Mouse (Mus musculus) lung, postnatal 0 days (tissue): ENCODE results near the gene Oasl1. TPM values are rescaled to one million over a fixed set of nuclear protein-coding genes. Genes with fewer than 3 reads are reported as not detected.

Experiments
- ATAC-seq: fragments of 200-750 bp; cut with Nextera tagmentation; 2 replicates; pipeline ENCODE4 v1.8.0; 2017; ENCODE audit warnings: moderate library complexity
- DNase-seq: peaks from one replicate; pipeline ENCODE4 v3.0.0-alpha.2; 2016; ENCODE audit warnings: low spot score
- H3K27ac ChIP-seq: fragments of 300-500 bp; sonication (generic); 2 replicates; pipeline ENCODE4 v1.5.1; 2014; ENCODE audit warnings: antibody characterized with exemption, mild to moderate bottlenecking, low read length, mixed read lengths
- H3K27me3 ChIP-seq: fragments of 300-500 bp; sonication (generic); replicated peaks from 2 replicates; pipeline ENCODE4 v1.6.1; 2014; ENCODE audit warnings: low read length, mixed read lengths; ENCODE audit not compliant: insufficient read depth
- H3K36me3 ChIP-seq: fragments of 300-500 bp; sonication (generic); 2 replicates; pipeline ENCODE4 v1.6.1; 2014; ENCODE audit warnings: low read length, mixed read lengths; ENCODE audit not compliant: insufficient read depth
- H3K4me1 ChIP-seq: fragments of 300-500 bp; sonication (generic); 2 replicates; pipeline ENCODE4 v1.6.1; 2014; ENCODE audit warnings: antibody characterized with exemption, low read depth, low read length, mixed read lengths; ENCODE audit not compliant: insufficient read depth
- H3K4me2 ChIP-seq: fragments of 300-500 bp; sonication (generic); replicated peaks from 2 replicates; pipeline ENCODE4 v1.6.1; 2014; ENCODE audit warnings: low read depth, mild to moderate bottlenecking, low read length, moderate library complexity, mixed read lengths
- H3K4me3 ChIP-seq: fragments of 300-500 bp; sonication (generic); 2 replicates; pipeline ENCODE4 v1.5.1; 2014; ENCODE audit warnings: low read depth, low read length
- H3K9ac ChIP-seq: fragments of 300-500 bp; sonication (generic); replicated peaks from 2 replicates; pipeline ENCODE4 v1.6.1; 2014; ENCODE audit warnings: low read depth, mild to moderate bottlenecking
- H3K9me3 ChIP-seq: fragments of 300-500 bp; sonication (generic); 2 replicates; pipeline ENCODE4 v1.6.1; 2016; ENCODE audit warnings: low read length, mixed read lengths
- CTCF ChIP-seq: IDR thresholded peaks from 2 replicates; pipeline ENCODE4 v1.5.1; 2016; ENCODE audit warnings: antibody characterized with exemption, mild to moderate bottlenecking
- EP300 ChIP-seq: IDR thresholded peaks from 2 replicates; pipeline ENCODE4 v1.6.1; 2016; ENCODE audit warnings: antibody characterized with exemption, mild to moderate bottlenecking, control low read depth
- WGBS: fragments of 180-500 bp; shearing (Covaris S2); extraction: QIAGEN DNeasy Blood & Tissue Kit; methylation state at CpG from one replicate; pipeline ENCODE4 v1.1.7; 2014; 5-methylcytosine and 5-hydroxymethylcytosine counted together
- polyA plus RNA-seq: library from polyadenylated mRNA; unstranded; fragments of >200 nt; fragmentation: Nextera tagmentation; extraction: Ambion mirVana; gene quantifications from 2 replicates; pipeline ENCODE4 v1.2.1, GENCODE M21; 2015

Gene Oasl1
- polyA plus RNA-seq, 1 experiment from 2014 or later, result 1.8 TPM

GRCm38 (mm10) chr5:114921551-114922365 lies 1.3 kb upstream of the Oasl1 start:
- no peak overlapping the region for H3K27ac ChIP-seq
- no peak overlapping the region for H3K9ac ChIP-seq
- 62% methylated on average over 19 of the region's 19 CpGs for WGBS
- DNase-seq (peak; percentile 44), ATAC-seq (0 out of 2 replicates have a peak, but pooled peaks have one; percentile 24)
- no peak overlapping the region for H3K4me3 ChIP-seq
- no peaks in the 10 kb centered on the region for H3K4me1 ChIP-seq
- H3K36me3 ChIP-seq, result no peaks in the 10 kb centered on the region
- H3K9me3 ChIP-seq, result no peaks in the 10 kb centered on the region; the same call in 1 of the 2 replicates
- TF ChIP-seq CTCF (peak; percentile 29), EP300 (no peak)
- no peaks in the 10 kb centered on the region for H3K27me3 ChIP-seq
- 0 out of 2 replicates have a peak overlapping the region, but pooled peaks have one; percentile 23 for H3K4me2 ChIP-seq

GRCm38 (mm10) chr5:114922366-114922731 lies 691 bp upstream of the Oasl1 start:
- Histone ChIP-seq H3K9me3 (no peaks in the 10 kb centered on the region; the same call in 1 of the 2 replicates), H3K4me2 (0 out of 2 replicates have a peak overlapping the region, but pooled peaks have one; percentile 23), H3K4me3 (no peak overlapping the region), H3K4me1 (no peaks in the 10 kb centered on the region), H3K9ac (no peak overlapping the region), H3K27me3 (no peaks in the 10 kb centered on the region), H3K36me3 (no peaks in the 10 kb centered on the region), H3K27ac (no peak overlapping the region)
- 60% methylated on average over 10 of the region's 10 CpGs for WGBS
- DNase-seq, result no peak
- ATAC-seq, result 0 out of 2 replicates have a peak, but pooled peaks have one; percentile 32
- TF ChIP-seq CTCF, result no peak
- TF ChIP-seq EP300, result no peak

DNA sequence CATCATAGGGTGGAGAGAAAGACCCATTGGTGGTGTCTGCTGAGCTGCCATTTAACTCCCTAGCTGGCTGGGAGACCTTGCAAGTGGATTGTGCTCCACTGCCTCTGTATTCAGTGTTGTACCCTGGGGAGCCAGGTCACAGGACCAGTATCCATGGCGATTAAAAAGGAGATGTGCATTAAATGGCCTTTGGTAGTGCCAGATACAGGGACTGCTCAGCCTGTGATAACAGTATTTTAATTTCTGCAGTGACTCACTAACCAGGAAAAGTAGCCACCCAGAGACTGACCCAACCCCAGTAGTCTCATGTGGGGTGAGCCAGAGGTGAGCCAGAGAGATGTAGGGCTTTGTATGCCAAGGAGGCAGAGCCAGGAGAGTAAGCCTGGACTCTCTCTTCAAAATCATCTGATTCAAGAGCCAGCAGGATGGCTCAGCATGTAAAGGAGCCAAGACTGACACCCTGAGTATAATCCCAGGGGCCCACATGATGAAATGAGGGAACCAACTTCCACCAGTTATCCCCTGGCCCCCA lies 3.2 kb downstream of the Oasl1 start:
- H3K36me3 ChIP-seq, result no peaks in the 10 kb centered on the region
- no peak overlapping the region for H3K4me2 ChIP-seq
- ATAC-seq, result no peak
- 60% methylated on average over 1 of the region's 1 CpGs for WGBS
- H3K4me3 ChIP-seq, result no peak overlapping the region
- no peak overlapping the region for H3K27ac ChIP-seq
- H3K4me1 ChIP-seq, result no peaks in the 10 kb centered on the region
- H3K9ac ChIP-seq, result no peak overlapping the region
- no peak for DNase-seq
- no peaks in the 10 kb centered on the region for H3K27me3 ChIP-seq
- no peak for TF ChIP-seq EP300
- TF ChIP-seq CTCF, result no peak
- H3K9me3 ChIP-seq, result no peaks in the 10 kb centered on the region; the same call in 1 of the 2 replicates

- DNase-seq (no peak), ATAC-seq (no peak)
- H3K27me3 ChIP-seq, result no peaks in the 10 kb centered on the region
- WGBS, result 84% methylated on average over 9 of the region's 9 CpGs
- no peak for TF ChIP-seq CTCF
- TF ChIP-seq EP300, result no peak
- H3K9ac ChIP-seq, result no peak overlapping the region
- H3K4me2 ChIP-seq, result no peak overlapping the region
- no peak overlapping the region for H3K4me3 ChIP-seq
- no peaks in the 10 kb centered on the region for H3K4me1 ChIP-seq
- H3K9me3 ChIP-seq, result no peaks in the 10 kb centered on the region; the same call in 1 of the 2 replicates
- no peaks in the 10 kb centered on the region for H3K36me3 ChIP-seq
- H3K27ac ChIP-seq, result no peak overlapping the region
Observed at GRCm38 (mm10) chr5:114926753-114927152, 3.7 kb downstream of the Oasl1 start.

DNA sequence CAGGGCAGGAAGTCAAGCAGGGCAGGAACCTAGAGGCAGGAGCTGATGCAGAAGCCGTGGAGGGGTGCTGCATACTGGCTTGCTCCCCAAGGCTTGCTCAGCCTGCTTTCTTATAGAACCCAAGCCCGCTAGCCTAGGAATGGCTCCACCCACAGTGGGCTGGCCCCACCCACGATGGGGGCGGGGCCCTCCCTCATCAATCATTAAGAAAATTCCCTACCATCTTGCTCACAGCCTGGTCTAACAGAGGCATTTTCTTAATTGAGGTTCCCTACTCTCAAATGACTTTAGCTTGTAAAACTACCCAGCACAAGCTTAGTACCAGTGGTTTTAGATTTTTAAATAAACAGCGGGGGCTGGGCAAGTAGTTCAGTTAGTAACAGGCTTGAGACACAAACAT lies 8.6 kb downstream of the Oasl1 start:
- TF ChIP-seq CTCF (no peak), EP300 (no peak)
- 53% methylated on average over 5 of the region's 5 CpGs for WGBS
- DNase-seq, result no peak
- ATAC-seq, result no peak
- H3K27me3 ChIP-seq, result no peaks in the 10 kb centered on the region
- no peak overlapping the region for H3K4me2 ChIP-seq
- no peaks in the 10 kb centered on the region for H3K9me3 ChIP-seq
- no peak overlapping the region for H3K9ac ChIP-seq
- H3K4me3 ChIP-seq, result no peak overlapping the region
- H3K4me1 ChIP-seq, result no peaks in the 10 kb centered on the region
- H3K36me3 ChIP-seq, result no peaks in the 10 kb centered on the region
- H3K27ac ChIP-seq, result no peak overlapping the region

DNA sequence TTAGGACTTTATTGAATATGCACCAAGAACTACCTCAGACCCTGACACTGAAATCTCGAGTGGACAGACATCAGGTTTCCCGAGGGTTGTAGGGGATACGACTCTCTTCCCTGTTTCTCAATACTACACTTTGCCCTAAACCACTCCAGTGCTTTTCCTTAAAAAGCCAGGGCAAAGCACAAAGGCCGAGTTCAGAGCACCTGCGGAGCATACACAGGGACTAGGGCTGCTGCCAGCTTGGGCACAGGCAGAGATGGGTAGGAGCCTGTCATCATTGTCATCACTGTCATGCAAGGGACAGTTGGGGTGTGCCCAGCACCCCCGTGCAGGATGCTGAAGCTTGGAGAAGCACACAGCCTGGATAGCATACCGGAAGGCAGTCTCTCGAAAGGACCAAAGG lies 10.2 kb downstream of the Oasl1 start:
- no peak overlapping the region for H3K9ac ChIP-seq
- 79% methylated on average over 8 of the region's 8 CpGs for WGBS
- no peaks in the 10 kb centered on the region for H3K27me3 ChIP-seq
- H3K27ac ChIP-seq, result no peak overlapping the region
- no peaks in the 10 kb centered on the region for H3K4me1 ChIP-seq
- H3K4me3 ChIP-seq, result no peak overlapping the region
- ATAC-seq, result no peak
- no peak for DNase-seq
- no peak overlapping the region for H3K4me2 ChIP-seq
- TF ChIP-seq CTCF (no peak), EP300 (no peak)
- no peaks in the 10 kb centered on the region for H3K36me3 ChIP-seq
- no peaks in the 10 kb centered on the region for H3K9me3 ChIP-seq
